Mouse (Mus musculus) MEL (cell line): ENCODE measurements around the gene Itpr1.

Source experiments
- CHD1 ChIP-seq: IDR thresholded peaks from 2 replicates; pipeline ENCODE4 v1.6.1; 2012; ENCODE audit warnings: low read depth, mild to moderate bottlenecking, inconsistent platforms, low read length, improper control_type of control experiment
- CTCF ChIP-seq, 3 experiments: IDR thresholded peaks in 2 of 3; conservative IDR thresholded peaks in 1 of 3; 2 replicates each; pipeline ENCODE4 v1.5.1; 2011 to 2012; ENCODE audit warnings: low read length in 3 of 3, low read depth in 2 of 3, mild to moderate bottlenecking in 2 of 3, improper control_type of control experiment in 1 of 3, inconsistent platforms in 1 of 3, mixed read lengths in 1 of 3, moderate library complexity in 1 of 3; ENCODE audit not compliant: control insufficient read depth in 1 of 3, insufficient read depth in 1 of 3, poor library complexity in 1 of 3, severe bottlenecking in 1 of 3
- EP300 ChIP-seq, 2 experiments: IDR thresholded peaks; 2 replicates each; pipeline ENCODE4 v1.6.1; 2011; ENCODE audit warnings: improper control_type of control experiment in 2 of 2, low read length in 2 of 2, low read depth in 1 of 2, mild to moderate bottlenecking in 1 of 2
- ETS1 ChIP-seq: IDR thresholded peaks from 2 replicates; pipeline ENCODE4 v1.6.1; 2012; ENCODE audit warnings: low read depth, mild to moderate bottlenecking, inconsistent platforms, low read length, improper control_type of control experiment, moderate library complexity
- GATA1 ChIP-seq: IDR thresholded peaks from 2 replicates; pipeline ENCODE4 v1.6.1; 2011; ENCODE audit warnings: low read depth, low read length, improper control_type of control experiment
- KAT2A ChIP-seq: conservative IDR thresholded peaks from 2 replicates; pipeline ENCODE4 v1.6.1; 2012; ENCODE audit warnings: low read depth, low read length, improper control_type of control experiment, inconsistent platforms
- MXI1 ChIP-seq: IDR thresholded peaks from 2 replicates; pipeline ENCODE4 v1.6.1; 2011; ENCODE audit warnings: mild to moderate bottlenecking, low read depth, low read length, improper control_type of control experiment
- NRF1 ChIP-seq: IDR thresholded peaks from 2 replicates; pipeline ENCODE4 v1.6.1; 2014; ENCODE audit warnings: low read depth, mild to moderate bottlenecking, inconsistent platforms, low read length, improper control_type of control experiment, moderate library complexity; ENCODE audit not compliant: poor library complexity, insufficient read depth, severe bottlenecking
- POLR2A ChIP-seq, 2 experiments: IDR thresholded peaks; 2 replicates each; pipeline ENCODE4 v1.6.1; 2011 to 2012; ENCODE audit warnings: low read length in 2 of 2, mild to moderate bottlenecking in 2 of 2, control low read depth in 1 of 2, improper control_type of control experiment in 1 of 2, low read depth in 1 of 2, moderate library complexity in 1 of 2; ENCODE audit not compliant: control insufficient read depth in 1 of 2, insufficient read depth in 1 of 2, poor library complexity in 1 of 2
- POLR2AphosphoS2 ChIP-seq: IDR thresholded peaks from 2 replicates; pipeline ENCODE4 v1.6.1; 2011; ENCODE audit warnings: low read length, improper control_type of control experiment
- TBP ChIP-seq: IDR thresholded peaks from 2 replicates; pipeline ENCODE4 v1.8.0; 2011; ENCODE audit warnings: low read depth, low read length, improper control_type of control experiment

- no peak for TF ChIP-seq GATA1
- no peak for TF ChIP-seq CTCF (IDR thresholded peaks at IDR 0.05 in 2 of 3, conservative IDR thresholded peaks at IDR 0.05 in 1 of 3; ENCODE audit: control insufficient read depth in 1 of 3, insufficient read depth in 1 of 3, low read depth in 2 of 3, low read length in 3 of 3, poor library complexity in 1 of 3, severe bottlenecking in 1 of 3)
- TF ChIP-seq EP300 (IDR thresholded peaks at IDR 0.05; ENCODE audit: low read depth in 1 of 2, low read length in 2 of 2): no peak
- no peak for TF ChIP-seq POLR2A (IDR thresholded peaks at IDR 0.05; ENCODE audit: control insufficient read depth in 1 of 2, insufficient read depth in 1 of 2, low read depth in 1 of 2, low read length in 2 of 2, poor library complexity in 1 of 2)
- TF ChIP-seq KAT2A: no peak
- TF ChIP-seq TBP: no peak
- no peak for TF ChIP-seq ETS1
- no peak for TF ChIP-seq NRF1
- no peak for TF ChIP-seq POLR2AphosphoS2
- TF ChIP-seq MXI1: no peak
- TF ChIP-seq CHD1: no peak
Measured at GRCm38 (mm10) chr6:108264164-108264563, 51.3 kb downstream of the Itpr1 start.
